Mouse (Mus musculus): Measurements from ENCODE around the gene Prss38. TPM values are rescaled to one million over a fixed set of nuclear protein-coding genes. Genes with fewer than 3 reads are reported as not detected.
A peak's percentile ranks its signal among the peaks of the same experiment; 100 is the strongest.

Prss38 gene
- polyA plus RNA-seq, 1 experiment from 2014 or later: not detected

DNA sequence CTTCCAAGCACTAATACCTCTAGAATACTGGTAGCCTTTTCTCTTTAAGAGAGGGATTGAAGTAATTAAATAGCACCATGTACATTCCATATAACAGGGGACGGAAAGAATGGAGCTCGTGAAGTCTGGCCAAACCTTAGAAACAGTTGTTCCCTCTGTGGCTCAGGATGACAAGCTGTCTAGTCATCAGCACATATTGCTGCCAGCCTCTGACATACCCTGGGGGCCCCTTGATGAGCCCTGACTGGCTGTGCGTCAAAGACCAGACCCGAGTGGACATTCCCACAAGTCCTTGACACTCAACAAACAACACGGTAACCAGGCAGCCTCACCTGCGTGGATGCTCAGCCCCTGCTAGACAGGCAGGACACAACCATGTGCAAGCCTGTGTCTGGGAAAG lies 36.6 kb upstream of the Prss38 start:
- Histone ChIP-seq H3K4me2 (replicated peaks; ENCODE audit: low read depth, low read length) (no peak overlapping the region), H3K27me3 (replicated peaks; ENCODE audit: insufficient read depth, low read length) (no peaks in the 10 kb centered on the region), H3K9ac (replicated peaks; ENCODE audit: low read depth) (no peak overlapping the region), H3K36me3 (ENCODE audit: insufficient read depth, low read length) (peaks cover 7% of the 10 kb centered on the region; the same call in 1 of the 2 replicates), H3K4me1 (ENCODE audit: insufficient read depth, low read depth, low read length) (no peaks in the 10 kb centered on the region; the same call in 1 of the 2 replicates), H3K9me3 (ENCODE audit: low read length) (no peaks in the 10 kb centered on the region), H3K27ac (ENCODE audit: low read length) (no peak overlapping the region), H3K4me3 (ENCODE audit: low read depth, low read length) (no peak overlapping the region)
- DNase-seq (ENCODE audit: low spot score): no peak
- no peak; the same call in 1 of the 2 replicates for ATAC-seq
- TF ChIP-seq CTCF (IDR thresholded peaks at IDR 0.05) (no peak), EP300 (IDR thresholded peaks at IDR 0.05) (no peak)
- 67% methylated on average over 6 of the region's 6 CpGs for WGBS

GRCm38 (mm10) chr11:59410851-59411250 lies 35.4 kb upstream of the Prss38 start:
- TF ChIP-seq EP300 (IDR thresholded peaks at IDR 0.05): no peak
- no peak for TF ChIP-seq CTCF (IDR thresholded peaks at IDR 0.05)
- Histone ChIP-seq H3K9ac (replicated peaks; ENCODE audit: low read depth) (no peak overlapping the region), H3K4me2 (replicated peaks; ENCODE audit: low read depth, low read length) (no peak overlapping the region), H3K4me3 (ENCODE audit: low read depth, low read length) (no peak overlapping the region), H3K36me3 (ENCODE audit: insufficient read depth, low read length) (peaks cover 7% of the 10 kb centered on the region; the same call in 1 of the 2 replicates), H3K27me3 (replicated peaks; ENCODE audit: insufficient read depth, low read length) (no peaks in the 10 kb centered on the region), H3K9me3 (ENCODE audit: low read length) (no peaks in the 10 kb centered on the region), H3K27ac (ENCODE audit: low read length) (no peak overlapping the region), H3K4me1 (ENCODE audit: insufficient read depth, low read depth, low read length) (no peaks in the 10 kb centered on the region; the same call in 1 of the 2 replicates)
- WGBS: 47% methylated on average over 2 of the region's 2 CpGs
- ATAC-seq (no peak), DNase-seq (ENCODE audit: low spot score) (no peak)

GRCm38 (mm10) chr11:59405761-59406160 lies 30.3 kb upstream of the Prss38 start:
- Histone ChIP-seq H3K9ac (replicated peaks; ENCODE audit: low read depth) (no peak overlapping the region), H3K4me1 (ENCODE audit: insufficient read depth, low read depth, low read length) (no peaks in the 10 kb centered on the region; the same call in 1 of the 2 replicates), H3K27me3 (replicated peaks; ENCODE audit: insufficient read depth, low read length) (no peaks in the 10 kb centered on the region), H3K27ac (ENCODE audit: low read length) (no peak overlapping the region), H3K4me3 (ENCODE audit: low read depth, low read length) (no peak overlapping the region), H3K4me2 (replicated peaks; ENCODE audit: low read depth, low read length) (no peak overlapping the region), H3K36me3 (ENCODE audit: insufficient read depth, low read length) (peaks cover 7% of the 10 kb centered on the region; the same call in 1 of the 2 replicates), H3K9me3 (ENCODE audit: low read length) (no peaks in the 10 kb centered on the region)
- no peak for DNase-seq (ENCODE audit: low spot score)
- no peak for TF ChIP-seq EP300 (IDR thresholded peaks at IDR 0.05)
- no peak for TF ChIP-seq CTCF (IDR thresholded peaks at IDR 0.05)
- WGBS: 88% methylated on average over 1 of the region's 1 CpGs
- no peak for ATAC-seq

- no peaks in the 10 kb centered on the region for H3K27me3 ChIP-seq (replicated peaks; ENCODE audit: insufficient read depth, low read length)
- ATAC-seq (no peak), DNase-seq (ENCODE audit: low spot score) (no peak)
- H3K27ac ChIP-seq (ENCODE audit: low read length): no peak overlapping the region
- H3K36me3 ChIP-seq (ENCODE audit: insufficient read depth, low read length): no peaks in the 10 kb centered on the region
- no peaks in the 10 kb centered on the region for H3K9me3 ChIP-seq (ENCODE audit: low read length)
- TF ChIP-seq EP300 (IDR thresholded peaks at IDR 0.05) (no peak), CTCF (IDR thresholded peaks at IDR 0.05) (no peak)
- WGBS: 58% methylated on average over 2 of the region's 2 CpGs
- H3K4me2 ChIP-seq (replicated peaks; ENCODE audit: low read depth, low read length): no peak overlapping the region
- H3K9ac ChIP-seq (replicated peaks; ENCODE audit: low read depth): no peak overlapping the region
- H3K4me3 ChIP-seq (ENCODE audit: low read depth, low read length): no peak overlapping the region
- peaks cover 8% of the 10 kb centered on the region; the same call in 1 of the 2 replicates for H3K4me1 ChIP-seq (ENCODE audit: insufficient read depth, low read depth, low read length)
Observed at GRCm38 (mm10) chr11:59400876-59401275, 25.4 kb upstream of the Prss38 start.

- Histone ChIP-seq H3K27ac (ENCODE audit: low read length) (no peak overlapping the region), H3K4me2 (replicated peaks; ENCODE audit: low read depth, low read length) (no peak overlapping the region), H3K4me1 (ENCODE audit: insufficient read depth, low read depth, low read length) (peaks cover 8% of the 10 kb centered on the region; the same call in 1 of the 2 replicates), H3K27me3 (replicated peaks; ENCODE audit: insufficient read depth, low read length) (no peaks in the 10 kb centered on the region), H3K9me3 (ENCODE audit: low read length) (no peaks in the 10 kb centered on the region), H3K36me3 (ENCODE audit: insufficient read depth, low read length) (no peaks in the 10 kb centered on the region), H3K4me3 (ENCODE audit: low read depth, low read length) (no peak overlapping the region), H3K9ac (replicated peaks; ENCODE audit: low read depth) (no peak overlapping the region)
- DNase-seq (ENCODE audit: low spot score): no peak
- 69% methylated on average over 8 of the region's 8 CpGs for WGBS
- no peak for TF ChIP-seq EP300 (IDR thresholded peaks at IDR 0.05)
- no peak for TF ChIP-seq CTCF (IDR thresholded peaks at IDR 0.05)
- ATAC-seq: no peak
Observed at GRCm38 (mm10) chr11:59399830-59400229, 24.4 kb upstream of the Prss38 start.

DNA sequence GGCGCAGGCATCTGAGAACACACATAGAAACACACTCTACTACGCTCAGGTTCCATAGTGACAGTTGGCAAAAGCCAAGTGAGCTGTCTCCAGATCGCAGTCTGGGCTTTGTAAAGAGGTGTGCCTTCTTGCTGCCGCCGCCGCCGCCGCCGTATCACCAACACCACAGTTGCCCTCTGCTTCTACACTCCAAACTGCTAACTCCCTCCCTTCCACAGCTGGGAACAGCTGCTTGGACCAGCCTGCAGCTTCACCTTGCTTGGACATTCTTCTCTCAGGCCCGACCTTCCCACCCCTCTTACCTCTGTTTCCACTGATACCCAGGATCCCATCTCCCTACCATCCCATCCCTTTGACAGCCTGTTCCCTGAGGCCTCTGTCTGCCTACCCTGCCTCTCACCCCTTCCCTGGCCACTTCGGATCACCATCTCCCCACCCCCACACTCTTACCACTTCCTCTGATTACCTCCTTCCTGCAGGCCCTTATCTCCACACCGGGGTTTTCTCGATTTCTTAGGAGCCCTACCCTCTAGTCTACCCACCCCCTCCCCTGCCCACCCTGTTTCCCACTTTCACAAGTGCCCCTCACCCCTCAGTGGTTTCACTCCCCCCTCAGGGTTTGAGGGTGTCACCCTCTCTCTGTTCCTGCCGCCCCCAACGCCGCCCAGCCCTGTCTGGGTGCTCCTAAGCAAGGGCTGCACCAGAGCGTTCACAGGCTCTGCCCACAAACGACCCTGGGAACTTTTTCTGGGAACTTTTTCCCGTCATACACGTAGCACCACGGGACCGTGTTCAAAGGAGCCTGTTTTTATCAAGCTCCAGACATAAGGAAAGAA lies 22.3 kb upstream of the Prss38 start:
- no peak for ATAC-seq

More for the DNA sequence above, 22.3 kb upstream of the Prss38 start:
- Histone ChIP-seq H3K27me3 (replicated peaks; ENCODE audit: insufficient read depth, low read length) (no peaks in the 10 kb centered on the region), H3K4me3 (ENCODE audit: low read depth, low read length) (no peak overlapping the region), H3K9ac (replicated peaks; ENCODE audit: low read depth) (no peak overlapping the region), H3K36me3 (ENCODE audit: insufficient read depth, low read length) (no peaks in the 10 kb centered on the region), H3K27ac (ENCODE audit: low read length) (no peak overlapping the region), H3K4me1 (ENCODE audit: insufficient read depth, low read depth, low read length) (peaks cover 8% of the 10 kb centered on the region; the same call in 1 of the 2 replicates), H3K4me2 (replicated peaks; ENCODE audit: low read depth, low read length) (0 out of 2 replicates have a peak overlapping the region, but pooled peaks have one; percentile 8), H3K9me3 (ENCODE audit: low read length) (no peaks in the 10 kb centered on the region)
- TF ChIP-seq EP300 (IDR thresholded peaks at IDR 0.05) (no peak), CTCF (IDR thresholded peaks at IDR 0.05) (no peak)
- 36% methylated on average over 22 of the region's 22 CpGs for WGBS
- DNase-seq (ENCODE audit: low spot score): no peak
